Mouse (Mus musculus) bone marrow, adult 2 months (tissue): ENCODE measurements at regions not wholly inside any gene's neighbourhood (a gene's known extent, or its start where the extent isn't known, plus 50 kb on each side); places are given as distances from the start of the nearest gene placed in this dataset.

ENCODE experiments used
- CTCF ChIP-seq: fragments of 200-500 bp; IDR thresholded peaks from 2 replicates; pipeline ENCODE4 v1.5.1; 2011; ENCODE audit warnings: low read length, control low read depth; ENCODE audit not compliant: control insufficient read depth, insufficient read depth
- POLR2A ChIP-seq: fragments of 200-500 bp; IDR thresholded peaks from 2 replicates; pipeline ENCODE4 v1.6.1; 2011; ENCODE audit warnings: low read depth, mild to moderate bottlenecking, control low read depth, low read length, borderline replicate concordance; ENCODE audit not compliant: control insufficient read depth

GRCm38 (mm10) chr1:23575515-23575914 lies 177.9 kb upstream of the Ogfrl1 start:
- TF ChIP-seq CTCF, result no peak
- TF ChIP-seq POLR2A, result no peak
